In the genomic region with DNA sequence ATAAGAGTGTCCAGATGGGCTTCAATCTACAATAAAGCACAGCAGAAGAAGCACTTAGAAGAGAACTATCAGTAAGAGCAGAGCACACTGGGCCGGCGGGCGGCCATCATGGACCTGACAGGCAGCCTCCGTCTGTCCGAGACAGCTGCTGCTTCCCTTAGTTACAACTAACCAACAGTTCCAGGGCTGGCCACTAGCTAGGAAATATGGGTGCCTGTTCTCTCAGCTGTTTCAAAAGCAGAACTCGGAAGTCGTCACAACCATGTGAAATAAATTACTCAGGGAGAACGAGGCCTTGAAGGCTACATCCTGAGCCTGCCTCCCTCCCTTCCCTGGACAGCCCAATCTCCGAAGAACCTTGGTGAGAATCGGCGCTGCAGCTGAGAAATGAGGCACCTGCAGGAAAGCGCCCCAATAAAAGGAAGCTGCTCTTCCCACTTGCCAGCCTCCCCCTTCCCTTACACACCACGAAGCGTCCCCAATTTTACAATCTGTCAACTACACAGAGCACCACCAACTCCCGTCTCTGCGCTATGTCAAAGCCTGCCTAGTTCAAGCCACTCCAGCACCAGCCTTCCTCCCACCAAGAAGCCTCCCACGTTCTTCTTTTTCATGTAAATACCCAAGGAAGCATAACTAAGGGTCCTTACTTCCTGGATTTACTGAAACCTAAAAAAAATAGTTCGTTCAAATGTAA, we compare ENCODE assay signal across 18 mouse cellular contexts. TPM values are rescaled to one million over a fixed set of nuclear protein-coding genes. Genes with fewer than 3 reads are reported as not detected.
DNase-seq lines count a peak whose midpoint lies in the region.
"Had no signal": no experiment of that assay in that cellular context is flagged by ENCODE, and none has a peak within 500 bp of the region (broad histone marks: within the 10 kb centered on the region; RNA-seq: fewer than 3 reads in every experiment).

No protein-coding gene starts in this region.

- H3K4me1 ChIP-seq in limb, embryonic 10.5 days, result no peaks in the 10 kb centered on the region
- H3K4me1 ChIP-seq: embryonic facial prominence, embryonic 13.5 days; limb, embryonic 15.5 days; stomach, embryonic 15.5 days had no signal

- DNase-seq in kidney, postnatal 10 days, result peak; percentile 37
- no peak for DNase-seq in kidney, adult 18-20 months
- peak; percentile 35 for DNase-seq in CD4-positive, CD25-positive, alpha-beta regulatory T cell, adult 2 months (ENCODE audit: low read depth, low spot score)
- peak; percentile 13 for DNase-seq in T-cell, adult 2 months (ENCODE audit: low spot score)
- DNase-seq in limb, embryonic 10.5 days (ENCODE audit: low spot score), result peak; percentile 28
- no peak for DNase-seq in urinary bladder, postnatal 36 days (ENCODE audit: low spot score in 2 of 2)
- DNase-seq in urinary bladder, postnatal 25 days (ENCODE audit: low spot score), result no peak
- no peak for DNase-seq in layer of hippocampus, adult 9-10 months (ENCODE audit: low spot score)
- DNase-seq: adrenal gland, postnatal 10 days; cerebellum, postnatal 25 days; heart, postnatal 4 days; lung, embryonic 14.5 days; thymus, postnatal 25 days had no signal

- no peak overlapping the region for H3K27ac ChIP-seq in limb, embryonic 10.5 days
- H3K27ac ChIP-seq: embryonic facial prominence, embryonic 13.5 days; left cerebral cortex, adult 2 months; limb, embryonic 15.5 days; stomach, embryonic 15.5 days had no signal

- 59% methylated on average over 18 of the region's 18 CpGs for WGBS in limb, embryonic 10.5 days

- no peak overlapping the region for H3K4me3 ChIP-seq in limb, embryonic 10.5 days
- H3K4me3 ChIP-seq: embryonic facial prominence, embryonic 13.5 days; left cerebral cortex, adult 2 months; limb, embryonic 15.5 days; megakaryocyte, embryonic 14.5 days; stomach, embryonic 15.5 days had no signal

- no peaks in the 10 kb centered on the region for H3K9me3 ChIP-seq in limb, embryonic 10.5 days (replicated peaks)
- H3K9me3 ChIP-seq: embryonic facial prominence, embryonic 13.5 days; limb, embryonic 15.5 days; megakaryocyte, embryonic 14.5 days; stomach, embryonic 15.5 days had no signal

- H3K36me3 ChIP-seq in limb, embryonic 10.5 days, result peaks cover 74% of the 10 kb centered on the region

- H3K27me3 ChIP-seq in limb, embryonic 10.5 days (ENCODE audit: low read depth, poor library complexity, severe bottlenecking), result no peaks in the 10 kb centered on the region
- H3K27me3 ChIP-seq: embryonic facial prominence, embryonic 13.5 days; limb, embryonic 15.5 days; megakaryocyte, embryonic 14.5 days; stomach, embryonic 15.5 days had no signal

RNA-seq across cellular contexts. Expression of a gene that starts 26.8 kb away (rescaled TPM):
- polyA plus RNA-seq in limb, embryonic 10.5 days (2016; fragmentation: Nextera tagmentation; extraction: Ambion mirVana), result 36.4 and 46.3 TPM in 2 replicates

RNA-seq across cellular contexts. Expression of a gene that starts 51.1 kb away (rescaled TPM):
- 61.8 and 90.1 TPM in 2 replicates for polyA plus RNA-seq in limb, embryonic 10.5 days (2016; fragmentation: Nextera tagmentation; extraction: Ambion mirVana)

Comparison
In these comparisons a context has a peak if more than half of its experiments do, and no peak if none do; other contexts are left out.
1. DNase-seq: peak in kidney, postnatal 10 days (single experiment), CD4-positive, CD25-positive, alpha-beta regulatory T cell, adult 2 months (single experiment), T-cell, adult 2 months (single experiment) and limb, embryonic 10.5 days (single experiment); none in kidney, adult 18-20 months (single experiment), urinary bladder, postnatal 36 days (0 of 2), urinary bladder, postnatal 25 days (single experiment) and layer of hippocampus, adult 9-10 months (single experiment).